Mouse (Mus musculus): ENCODE measurements at regions not wholly inside any gene's neighbourhood (a gene's known extent, or its start where the extent isn't known, plus 50 kb on each side); places are given as distances from the start of the nearest gene placed in this dataset.

DNA sequence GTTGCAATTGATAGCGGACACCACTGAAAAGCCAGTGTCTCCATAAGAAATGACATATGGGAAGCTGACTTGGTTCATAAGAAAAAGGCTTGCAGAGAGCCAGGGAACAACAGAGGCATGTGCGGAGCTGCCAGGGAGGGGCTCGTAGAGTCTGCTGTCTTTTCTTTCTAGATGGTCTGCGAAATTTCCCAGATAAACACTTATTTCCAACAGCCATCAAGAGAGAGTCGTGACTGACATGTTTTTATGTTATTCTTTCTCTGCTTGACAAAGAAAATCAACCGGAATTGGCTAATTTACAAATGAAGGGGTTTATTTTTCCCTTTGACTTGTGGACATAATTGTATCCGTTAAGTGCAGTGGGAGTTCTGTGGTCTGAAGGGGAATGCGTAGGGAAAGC lies 127.1 kb upstream of the Frmd4a start:
- no peak for DNase-seq (ENCODE audit: low spot score)
- no peaks in the 10 kb centered on the region for H3K9me3 ChIP-seq (replicated peaks; ENCODE audit: low read length)
- no peak for TF ChIP-seq CTCF (IDR thresholded peaks at IDR 0.05; ENCODE audit: low read depth)
- no peak overlapping the region for H3K4me2 ChIP-seq (ENCODE audit: low read length)
- no peak overlapping the region for H3K9ac ChIP-seq (ENCODE audit: low read depth, low read length)
- ATAC-seq (replicated peaks; ENCODE audit: low FRiP score, low read depth), result no peak
- 47% methylated on average over 8 of the region's 8 CpGs for WGBS
- no peak overlapping the region for H3K4me3 ChIP-seq (replicated peaks; ENCODE audit: low read depth, low read length)
- H3K36me3 ChIP-seq (ENCODE audit: insufficient read depth, low read length), result no peaks in the 10 kb centered on the region
- H3K27me3 ChIP-seq (ENCODE audit: insufficient read depth, low read length), result no peaks in the 10 kb centered on the region
- no peak overlapping the region for H3K27ac ChIP-seq
- no peaks in the 10 kb centered on the region for H3K4me1 ChIP-seq (replicated peaks; ENCODE audit: insufficient read depth, low read length)

DNA sequence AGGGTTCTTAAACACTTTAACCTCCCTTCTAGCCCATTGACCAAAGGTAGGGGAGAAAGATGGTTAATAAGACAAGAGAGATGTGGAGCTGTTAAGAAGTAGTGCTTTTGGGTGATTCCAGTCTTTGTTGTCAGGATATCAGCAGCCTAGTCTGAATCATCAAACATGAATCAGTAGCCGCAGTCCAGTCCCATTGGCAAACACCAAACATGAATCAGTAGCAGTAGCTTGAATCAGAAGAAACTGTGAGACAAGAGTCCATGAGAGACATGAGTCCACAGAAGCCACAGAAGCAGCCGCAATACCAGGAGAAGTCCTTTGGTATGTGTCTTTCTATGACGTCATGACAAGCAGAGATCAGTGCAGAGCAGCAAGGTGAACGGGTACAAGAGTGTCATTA lies 110.5 kb upstream of the Frmd4a start:
- Histone ChIP-seq H3K9me3 (replicated peaks; ENCODE audit: low read length) (no peaks in the 10 kb centered on the region), H3K27me3 (ENCODE audit: insufficient read depth, low read length) (no peaks in the 10 kb centered on the region), H3K4me3 (replicated peaks; ENCODE audit: low read depth, low read length) (no peak overlapping the region), H3K9ac (ENCODE audit: low read depth, low read length) (no peak overlapping the region), H3K4me1 (replicated peaks; ENCODE audit: insufficient read depth, low read length) (no peaks in the 10 kb centered on the region), H3K36me3 (ENCODE audit: insufficient read depth, low read length) (no peaks in the 10 kb centered on the region), H3K27ac (no peak overlapping the region), H3K4me2 (ENCODE audit: low read length) (no peak overlapping the region)
- DNase-seq (ENCODE audit: low spot score) (no peak), ATAC-seq (replicated peaks; ENCODE audit: low FRiP score, low read depth) (no peak)
- WGBS, result 98% methylated on average over 4 of the region's 4 CpGs
- TF ChIP-seq CTCF (IDR thresholded peaks at IDR 0.05; ENCODE audit: low read depth), result no peak

DNA sequence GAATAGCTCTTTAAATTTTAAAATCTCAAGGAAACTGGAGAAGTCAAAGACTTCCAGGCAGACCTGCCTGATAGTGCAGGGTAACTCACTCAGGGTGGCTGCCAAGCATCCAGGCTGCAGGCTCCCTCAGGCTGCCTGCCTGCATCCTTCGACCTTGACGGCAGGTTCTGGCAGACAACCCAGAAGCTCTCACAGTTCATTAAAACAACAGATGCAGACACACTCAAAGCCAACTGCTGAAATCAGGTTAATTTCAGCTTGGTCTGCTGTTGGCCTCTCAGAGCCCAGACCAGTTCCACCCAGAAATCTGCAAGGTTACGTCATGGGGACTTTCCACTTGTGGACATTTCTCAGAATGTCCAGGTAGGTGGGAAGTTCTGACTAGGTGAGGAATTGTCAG lies 109.3 kb upstream of the Frmd4a start:
- no peak overlapping the region for H3K4me2 ChIP-seq (ENCODE audit: low read length)
- DNase-seq (ENCODE audit: low spot score), result no peak
- ATAC-seq (replicated peaks; ENCODE audit: low FRiP score, low read depth), result no peak
- no peaks in the 10 kb centered on the region for H3K36me3 ChIP-seq (ENCODE audit: insufficient read depth, low read length)
- no peaks in the 10 kb centered on the region for H3K9me3 ChIP-seq (replicated peaks; ENCODE audit: low read length)
- no peak for TF ChIP-seq CTCF (IDR thresholded peaks at IDR 0.05; ENCODE audit: low read depth)
- 71% methylated on average over 3 of the region's 3 CpGs for WGBS
- H3K27me3 ChIP-seq (ENCODE audit: insufficient read depth, low read length), result no peaks in the 10 kb centered on the region
- no peaks in the 10 kb centered on the region for H3K4me1 ChIP-seq (replicated peaks; ENCODE audit: insufficient read depth, low read length)
- no peak overlapping the region for H3K4me3 ChIP-seq (replicated peaks; ENCODE audit: low read depth, low read length)
- no peak overlapping the region for H3K9ac ChIP-seq (ENCODE audit: low read depth, low read length)
- H3K27ac ChIP-seq, result no peak overlapping the region

DNA sequence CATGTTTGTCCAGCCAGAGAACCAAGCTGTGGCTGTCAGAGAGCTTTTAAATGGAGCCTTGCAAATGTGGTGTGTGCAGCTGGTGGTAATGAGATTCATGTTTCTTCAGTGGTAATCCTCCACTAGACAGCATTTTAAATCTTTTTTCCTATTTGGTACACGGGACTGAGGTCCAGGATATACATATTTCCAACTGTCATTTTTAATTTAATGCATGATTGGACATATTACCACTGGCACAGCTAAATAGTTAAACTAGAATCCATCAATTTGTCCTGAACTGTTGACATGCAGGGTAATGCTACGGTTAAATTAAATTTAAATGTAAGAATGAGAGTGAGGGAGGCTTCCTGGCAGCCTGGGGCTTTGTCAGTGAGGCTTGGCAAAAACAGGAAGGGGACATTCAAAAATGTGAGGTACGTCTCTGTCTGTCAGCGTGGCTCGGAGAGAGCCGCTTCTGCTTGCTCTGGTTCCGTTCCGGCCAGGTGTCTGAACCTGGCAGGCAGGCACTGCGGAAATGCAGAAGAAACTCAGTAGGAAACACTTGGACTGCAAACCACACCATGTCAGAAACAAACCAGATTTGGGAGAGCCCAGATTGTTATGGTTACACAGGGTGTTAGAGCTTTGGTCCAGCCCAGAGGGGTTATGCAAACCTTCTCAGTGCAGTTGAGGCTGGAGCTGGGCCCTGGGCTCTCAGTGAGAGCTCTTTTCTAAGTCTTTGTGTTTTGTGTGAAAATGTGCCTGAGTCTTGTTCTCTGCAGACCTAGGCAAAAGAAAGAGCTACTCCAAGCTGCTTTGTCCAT lies 107.2 kb upstream of the Frmd4a start:
- Histone ChIP-seq H3K4me3 (replicated peaks; ENCODE audit: low read depth, low read length) (no peak overlapping the region), H3K4me2 (ENCODE audit: low read length) (no peak overlapping the region), H3K27me3 (ENCODE audit: insufficient read depth, low read length) (no peaks in the 10 kb centered on the region), H3K27ac (no peak overlapping the region), H3K9ac (ENCODE audit: low read depth, low read length) (no peak overlapping the region), H3K4me1 (replicated peaks; ENCODE audit: insufficient read depth, low read length) (no peaks in the 10 kb centered on the region), H3K9me3 (replicated peaks; ENCODE audit: low read length) (no peaks in the 10 kb centered on the region), H3K36me3 (ENCODE audit: insufficient read depth, low read length) (no peaks in the 10 kb centered on the region)
- DNase-seq (ENCODE audit: low spot score) (no peak), ATAC-seq (replicated peaks; ENCODE audit: low FRiP score, low read depth) (no peak)
- WGBS, result 45% methylated on average over 9 of the region's 9 CpGs
- TF ChIP-seq CTCF (IDR thresholded peaks at IDR 0.05; ENCODE audit: low read depth), result no peak

DNA sequence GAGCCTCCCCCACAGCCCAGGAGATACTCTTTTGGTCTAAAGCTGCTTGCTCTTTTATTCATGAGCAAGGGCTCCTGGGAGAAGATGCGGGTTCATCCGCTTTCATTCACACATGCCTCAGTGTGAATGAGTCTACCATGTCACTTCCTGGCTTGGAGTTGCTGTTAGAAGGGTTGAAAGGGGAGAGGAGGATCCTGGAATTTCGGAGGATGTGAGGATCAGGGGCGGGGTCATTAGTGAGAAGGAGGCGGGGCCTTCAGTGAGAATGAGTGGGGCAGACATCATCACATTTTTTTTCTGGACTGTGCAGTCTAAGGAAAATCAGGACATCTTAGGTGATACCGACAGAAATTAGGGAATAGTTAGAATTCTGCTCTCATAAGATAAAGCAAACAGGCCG lies 102.4 kb upstream of the Frmd4a start:
- 83% methylated on average over 7 of the region's 7 CpGs for WGBS

DNA sequence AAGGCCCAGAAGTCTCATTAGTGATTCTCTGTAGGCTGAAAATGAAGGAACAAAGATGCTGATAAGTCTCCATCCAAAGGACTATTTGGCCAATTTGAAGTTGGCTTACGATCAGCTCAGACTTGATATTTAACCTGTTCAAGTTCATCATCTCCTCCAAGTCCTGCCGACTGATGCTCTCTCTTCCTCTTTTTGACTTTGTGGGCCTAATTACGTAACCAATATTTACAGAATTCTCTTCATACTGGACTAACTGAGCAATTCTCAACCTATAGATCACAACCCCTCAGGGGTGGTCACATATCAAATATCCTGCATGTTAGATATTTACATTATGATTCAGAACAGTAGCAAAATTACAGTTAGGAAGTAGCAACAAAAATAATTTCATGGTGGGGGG lies 101.2 kb upstream of the Frmd4a start:
- Histone ChIP-seq H3K27me3 (ENCODE audit: insufficient read depth, low read length) (no peaks in the 10 kb centered on the region), H3K4me3 (replicated peaks; ENCODE audit: low read depth, low read length) (no peak overlapping the region), H3K4me1 (replicated peaks; ENCODE audit: insufficient read depth, low read length) (no peaks in the 10 kb centered on the region), H3K36me3 (ENCODE audit: insufficient read depth, low read length) (no peaks in the 10 kb centered on the region), H3K9me3 (replicated peaks; ENCODE audit: low read length) (no peaks in the 10 kb centered on the region), H3K27ac (no peak overlapping the region), H3K4me2 (ENCODE audit: low read length) (no peak overlapping the region), H3K9ac (ENCODE audit: low read depth, low read length) (no peak overlapping the region)
- 99% methylated on average over 3 of the region's 3 CpGs for WGBS
- no peak for TF ChIP-seq CTCF (IDR thresholded peaks at IDR 0.05; ENCODE audit: low read depth)
- no peak for ATAC-seq (replicated peaks; ENCODE audit: low FRiP score, low read depth)
- DNase-seq (ENCODE audit: low spot score), result no peak

More for the DNA sequence above, 102.4 kb upstream of the Frmd4a start:
- Histone ChIP-seq H3K9ac (ENCODE audit: low read depth, low read length) (no peak overlapping the region), H3K4me1 (replicated peaks; ENCODE audit: insufficient read depth, low read length) (no peaks in the 10 kb centered on the region), H3K27me3 (ENCODE audit: insufficient read depth, low read length) (no peaks in the 10 kb centered on the region), H3K9me3 (replicated peaks; ENCODE audit: low read length) (no peaks in the 10 kb centered on the region), H3K27ac (no peak overlapping the region), H3K4me3 (replicated peaks; ENCODE audit: low read depth, low read length) (no peak overlapping the region), H3K4me2 (ENCODE audit: low read length) (no peak overlapping the region), H3K36me3 (ENCODE audit: insufficient read depth, low read length) (no peaks in the 10 kb centered on the region)
- DNase-seq (ENCODE audit: low spot score) (no peak), ATAC-seq (replicated peaks; ENCODE audit: low FRiP score, low read depth) (no peak)
- TF ChIP-seq CTCF (IDR thresholded peaks at IDR 0.05; ENCODE audit: low read depth), result no peak

DNA sequence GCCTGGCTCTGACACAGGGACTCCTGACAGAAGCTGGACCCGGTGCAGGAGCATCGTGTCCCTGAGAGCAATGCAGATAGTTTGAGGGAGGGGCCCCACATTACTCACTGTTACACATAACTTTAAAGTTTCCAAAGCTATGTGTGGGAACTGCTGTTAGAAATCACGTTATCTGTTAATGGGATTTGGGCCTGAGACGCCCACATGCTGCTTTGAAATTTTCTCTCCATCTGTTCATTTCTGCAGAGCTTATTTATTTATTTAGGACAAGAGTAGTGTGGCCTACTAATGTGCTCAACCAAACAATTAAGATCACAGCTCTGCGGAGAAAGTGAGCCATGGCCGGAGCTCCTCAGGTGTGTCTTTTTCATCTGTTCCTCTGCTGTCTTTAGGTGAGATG lies 99.4 kb upstream of the Frmd4a start:
- WGBS, result 76% methylated on average over 6 of the region's 6 CpGs
- TF ChIP-seq CTCF (IDR thresholded peaks at IDR 0.05; ENCODE audit: low read depth), result no peak
- ATAC-seq (replicated peaks; ENCODE audit: low FRiP score, low read depth), result no peak

More for the DNA sequence above, 99.4 kb upstream of the Frmd4a start:
- Histone ChIP-seq H3K36me3 (ENCODE audit: insufficient read depth, low read length) (no peaks in the 10 kb centered on the region), H3K4me2 (ENCODE audit: low read length) (no peak overlapping the region), H3K9ac (ENCODE audit: low read depth, low read length) (no peak overlapping the region), H3K4me1 (replicated peaks; ENCODE audit: insufficient read depth, low read length) (no peaks in the 10 kb centered on the region), H3K27me3 (ENCODE audit: insufficient read depth, low read length) (no peaks in the 10 kb centered on the region), H3K27ac (no peak overlapping the region), H3K4me3 (replicated peaks; ENCODE audit: low read depth, low read length) (no peak overlapping the region), H3K9me3 (replicated peaks; ENCODE audit: low read length) (no peaks in the 10 kb centered on the region)
- no peak for DNase-seq (ENCODE audit: low spot score)
